Mouse (Mus musculus) 3T3-L1 (cell line): ENCODE measurements around the gene Ppil4.

Experiments used
- DNase-seq: peaks from one replicate; pipeline ENCODE4 v3.0.0-alpha.2; 2015; ENCODE audit warnings: low read depth, low spot score

The Ppil4 gene

GRCm38 (mm10) chr10:7824663-7825280 lies 32.1 kb downstream of the Ppil4 start:
- no peak for DNase-seq

- no peak for DNase-seq
These were observed 32.6 kb downstream of the Ppil4 start for GRCm38 (mm10) chr10:7825281-7825665.

DNA sequence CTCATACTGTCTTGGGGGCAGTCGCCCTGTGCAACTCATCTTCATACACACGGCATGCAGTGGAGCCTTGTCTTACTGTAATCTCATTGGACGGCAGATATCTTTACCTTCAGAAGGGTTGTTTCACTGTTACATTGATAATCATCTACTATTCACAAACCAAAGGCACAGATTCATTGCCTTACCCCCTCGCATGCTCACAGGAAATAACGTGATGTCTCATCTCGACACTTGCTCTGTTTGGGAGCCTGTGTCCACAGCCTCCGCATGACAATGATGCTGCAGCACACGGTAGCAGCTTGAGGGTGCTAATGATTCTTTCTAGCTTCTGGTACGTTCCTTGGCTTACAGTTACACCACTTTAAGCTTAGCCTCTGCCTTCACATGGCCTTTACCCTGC lies 33.4 kb downstream of the Ppil4 start:
- DNase-seq = no peak

DNA sequence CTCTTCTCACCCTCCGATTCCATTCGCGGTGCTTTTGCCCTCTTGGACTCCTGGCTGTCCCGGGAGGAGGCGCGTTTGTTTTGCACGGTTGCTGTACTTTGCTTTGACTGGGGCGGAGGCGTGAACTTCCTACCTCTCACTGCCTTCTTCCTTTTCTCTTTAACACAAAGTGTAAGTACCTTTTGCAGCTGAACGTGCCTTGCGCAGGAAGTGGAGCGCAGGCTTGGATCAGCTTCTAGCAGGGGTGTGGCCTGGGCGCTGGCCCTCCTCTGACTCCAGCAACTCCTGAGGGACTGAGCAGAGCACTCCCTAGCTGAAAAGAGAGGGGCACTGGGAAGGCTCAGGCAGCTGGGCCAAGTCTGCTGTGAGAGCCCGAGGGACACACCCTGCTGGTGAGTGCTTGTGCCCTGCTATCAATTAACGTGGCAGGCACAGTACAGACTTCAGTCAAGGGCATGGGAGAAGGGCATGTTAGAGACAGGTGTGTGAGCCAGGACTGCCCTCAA lies 39.5 kb downstream of the Ppil4 start, which contains the start of gene Zc3h12d:
Gene Zc3h12d, plus strand, starts transcription at position 300 of the 506 bp plus-strand sequence.
- no peak for DNase-seq

DNA sequence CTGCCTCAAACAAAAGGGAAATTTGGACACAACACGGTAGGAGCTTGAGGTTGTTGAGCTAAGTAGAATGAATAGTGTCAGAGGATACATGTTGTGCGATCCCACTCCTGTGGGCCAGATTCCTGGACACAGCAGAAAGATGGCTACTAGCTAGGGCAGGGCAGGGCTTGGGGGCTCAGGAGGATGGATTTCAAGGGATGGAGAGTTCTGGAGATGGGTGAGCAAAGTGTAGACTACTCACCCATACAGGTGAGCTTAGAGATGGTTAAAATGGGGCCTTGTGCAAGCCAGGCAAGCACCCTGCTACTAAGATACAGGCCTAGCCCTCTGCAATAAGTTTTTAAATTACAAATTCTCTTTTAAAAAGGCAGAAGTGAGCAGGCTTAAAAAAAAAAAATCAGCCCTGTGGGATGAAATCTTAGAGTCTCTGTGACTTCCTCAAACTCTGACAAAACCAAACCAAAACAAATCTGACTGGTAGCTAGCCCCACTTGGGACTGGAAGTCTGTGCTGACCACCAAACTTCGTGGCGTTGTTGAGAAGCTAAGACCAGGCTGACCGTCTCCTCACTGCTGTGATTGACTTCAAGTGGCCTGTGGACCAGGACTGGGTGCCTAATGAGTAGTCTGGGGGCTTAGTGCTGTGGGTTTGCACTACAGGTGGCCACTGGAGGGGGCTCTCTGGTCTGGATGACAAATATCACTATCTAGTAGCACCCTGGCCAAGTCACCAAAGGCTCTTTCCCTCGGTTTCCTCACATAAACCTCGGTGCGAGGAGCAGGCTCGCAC lies 40.9 kb downstream of the Ppil4 start:
- DNase-seq = no peak

GRCm38 (mm10) chr10:7834671-7835225 lies 42.1 kb downstream of the Ppil4 start:
- DNase-seq = no peak

- no peak for DNase-seq
These were observed 44.2 kb downstream of the Ppil4 start for GRCm38 (mm10) chr10:7836902-7837301.

DNA sequence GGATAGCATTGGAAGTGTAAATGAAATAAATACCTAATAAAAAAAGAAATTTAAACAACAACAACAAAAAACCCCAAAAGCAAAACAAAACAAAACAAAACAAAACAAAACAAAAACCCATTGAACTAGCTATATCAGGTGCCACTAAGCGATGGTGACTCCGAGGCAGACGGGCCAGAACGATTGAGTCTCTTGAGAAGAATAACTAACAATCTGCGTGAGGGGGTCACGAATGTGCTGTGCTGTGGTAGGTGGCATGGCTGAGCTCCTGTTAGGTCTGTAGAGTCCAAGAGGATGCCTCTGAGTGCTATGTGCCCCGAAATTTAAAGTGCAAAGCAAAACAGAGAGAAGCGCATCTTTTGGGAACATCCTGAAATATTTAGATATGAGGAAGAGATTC lies 44.8 kb downstream of the Ppil4 start:
- no peak for DNase-seq

DNA sequence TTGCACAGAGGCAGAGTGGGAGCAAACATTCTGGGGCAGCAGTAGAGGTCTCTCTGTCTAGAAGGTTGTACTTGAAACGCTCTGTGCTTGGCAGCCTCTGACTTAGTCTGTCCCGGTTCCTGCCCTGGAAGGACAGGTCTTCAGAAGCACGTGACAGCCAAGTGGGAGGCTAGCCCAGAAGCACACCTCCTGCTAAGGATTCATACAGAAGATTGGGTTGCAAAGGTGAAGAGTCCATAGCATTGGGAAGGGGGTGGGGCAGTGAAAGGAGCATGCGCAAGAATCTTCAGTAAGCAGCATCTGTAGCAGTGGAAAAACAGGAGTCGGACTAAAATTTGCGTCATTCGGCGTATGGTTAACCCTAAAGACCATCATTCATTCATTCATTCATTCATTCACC lies 45.3 kb downstream of the Ppil4 start:
- DNase-seq = no peak

DNA sequence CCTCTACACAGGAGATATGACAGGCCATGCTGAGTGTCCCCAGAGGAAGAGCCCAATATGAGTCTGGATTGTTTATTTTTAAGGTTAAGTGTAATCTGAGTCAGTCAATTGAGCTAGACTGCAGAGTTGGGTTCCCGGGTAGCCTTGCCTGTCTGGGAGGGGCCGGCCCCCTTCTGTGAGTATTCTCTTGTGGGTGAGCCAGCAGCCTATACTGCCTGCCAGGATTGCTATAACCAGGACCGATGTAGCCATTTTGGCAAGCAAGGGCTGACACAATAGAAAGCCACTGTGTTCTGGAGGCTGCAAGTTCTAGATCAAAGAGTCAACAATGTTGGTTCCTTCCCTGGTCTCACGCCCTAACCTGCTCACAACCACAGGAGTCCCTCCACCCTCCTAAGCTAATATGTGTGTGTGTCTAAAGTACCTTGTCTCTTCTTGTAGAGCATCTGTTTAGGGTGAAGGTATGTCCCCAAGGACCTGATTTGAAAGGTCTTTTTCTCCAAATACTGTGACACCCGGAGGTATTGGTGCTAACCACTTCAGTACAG lies 46.3 kb downstream of the Ppil4 start:
- no peak for DNase-seq

DNA sequence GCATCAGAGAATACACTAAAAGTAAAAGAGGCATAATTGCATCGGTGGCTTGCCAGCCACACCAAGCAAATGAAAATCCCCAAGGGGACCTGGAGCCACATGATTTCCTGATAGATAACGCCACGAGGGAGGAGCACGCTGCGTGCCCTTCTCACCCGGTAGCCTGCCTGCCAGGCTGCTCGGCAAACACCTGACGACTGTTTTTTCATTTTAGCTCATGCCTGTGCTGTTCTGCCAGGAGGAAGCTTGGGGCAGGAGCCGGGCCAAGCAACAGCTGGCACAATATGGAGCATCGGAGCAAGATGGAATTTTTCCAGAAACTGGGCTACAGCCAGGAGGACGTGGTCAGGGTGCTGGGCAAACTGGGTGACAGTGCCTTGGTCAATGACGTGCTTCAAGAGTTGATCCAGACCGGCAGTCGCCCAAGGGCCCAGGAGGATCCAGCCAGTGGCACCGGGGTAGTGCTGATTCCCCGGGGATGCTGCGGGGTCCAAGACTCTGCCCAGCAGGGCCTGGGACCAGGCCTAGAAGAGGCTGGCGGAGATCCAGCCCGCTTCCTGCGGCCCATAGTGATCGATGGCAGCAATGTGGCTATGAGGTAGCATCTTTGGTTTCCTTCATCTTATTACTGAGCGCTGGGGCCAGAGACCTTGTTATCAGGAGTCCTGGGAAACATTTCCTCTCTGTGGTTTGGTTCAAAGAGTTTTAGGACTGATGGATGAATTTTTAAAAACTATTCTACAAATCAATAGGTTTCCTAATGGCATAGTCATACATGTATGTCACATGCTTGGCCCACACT lies 47.1 kb downstream of the Ppil4 start:
- no peak for DNase-seq

DNA sequence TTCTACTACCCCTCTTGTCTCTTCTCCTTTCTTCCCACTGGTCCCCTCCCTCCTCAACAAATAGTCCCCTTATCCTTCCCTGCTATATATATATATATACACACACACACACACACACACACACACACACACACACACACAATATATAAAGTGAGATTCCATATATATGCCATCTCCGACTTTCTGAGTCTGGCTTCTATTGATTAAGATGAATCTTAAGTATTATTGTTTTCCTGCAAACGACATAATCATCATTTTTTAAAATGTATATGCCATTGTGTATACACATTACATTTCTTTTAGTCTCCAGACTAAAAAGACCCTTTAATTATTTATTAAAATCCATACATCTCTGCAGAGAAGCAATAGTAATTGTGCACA lies 47.7 kb downstream of the Ppil4 start:
- no peak for DNase-seq

GRCm38 (mm10) chr10:7840785-7841184 lies 48.1 kb downstream of the Ppil4 start:
- no peak for DNase-seq

DNA sequence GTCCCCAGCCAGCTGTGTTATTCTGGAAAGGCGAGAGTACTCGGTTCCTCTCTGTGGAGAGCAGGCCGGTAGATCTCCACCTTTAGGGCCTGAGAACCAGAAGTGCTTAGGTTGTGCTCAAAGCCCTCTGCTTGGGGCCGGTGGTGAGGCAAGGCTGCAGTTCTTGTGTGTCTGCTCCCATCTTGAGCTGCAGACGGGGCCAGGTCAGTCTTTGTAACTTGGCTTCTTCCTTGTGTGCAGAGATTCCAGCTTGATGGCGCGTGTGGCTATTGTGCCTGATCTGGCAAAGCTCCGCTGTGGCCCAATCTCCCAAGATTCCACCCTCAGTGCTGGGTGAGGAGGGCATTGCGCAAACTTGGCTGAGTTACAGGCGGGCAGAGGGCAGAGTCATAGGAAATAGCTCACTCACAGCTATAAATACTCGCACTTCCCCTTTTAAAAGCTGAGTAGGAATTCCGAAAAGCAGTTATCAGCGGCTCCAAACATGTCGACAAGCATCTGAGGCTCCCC lies 48.9 kb downstream of the Ppil4 start:
- DNase-seq = peak; percentile 20

DNA sequence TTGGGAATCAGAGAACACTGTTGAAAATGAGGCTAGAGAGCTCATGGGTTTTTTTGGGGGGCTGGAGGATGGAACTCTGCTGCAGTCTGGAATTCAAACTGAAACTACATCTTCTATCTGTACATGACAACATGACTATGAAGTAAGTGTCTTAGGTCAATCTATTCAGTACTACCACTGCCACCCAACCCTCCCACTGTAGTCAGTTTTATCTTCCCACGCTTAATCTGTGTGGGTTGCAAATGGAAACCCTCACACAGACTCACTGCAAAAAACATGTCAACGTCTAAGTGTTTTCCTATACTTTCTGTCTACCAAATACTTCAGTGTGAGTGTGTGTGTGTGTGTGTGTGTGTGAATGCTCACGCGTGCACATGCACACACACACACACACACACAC lies 50.5 kb downstream of the Ppil4 start:
- DNase-seq = no peak

DNA sequence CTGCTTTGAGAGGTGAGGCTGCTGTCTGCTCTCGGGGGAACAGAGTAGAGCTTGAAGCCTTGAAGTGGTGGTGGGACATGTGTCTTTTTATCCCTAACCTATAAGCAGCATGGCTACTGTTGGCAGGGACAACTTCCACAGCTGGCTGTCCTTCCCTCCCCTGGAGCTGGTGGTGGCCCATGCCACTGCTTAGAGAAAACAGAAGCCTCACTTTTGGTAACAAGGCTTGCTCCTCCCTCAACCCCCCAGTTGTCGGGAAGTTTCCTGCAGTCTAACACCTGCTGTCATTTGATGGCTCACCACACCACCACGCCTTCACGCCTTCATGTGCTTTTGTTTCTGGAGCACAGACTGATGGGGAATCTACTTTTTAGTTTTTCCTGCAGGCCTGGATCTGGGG lies 51.5 kb downstream of the Ppil4 start:
- no peak for DNase-seq

GRCm38 (mm10) chr10:7845136-7845535 lies 52.4 kb downstream of the Ppil4 start:
- no peak for DNase-seq

GRCm38 (mm10) chr10:7845991-7846390 lies 53.3 kb downstream of the Ppil4 start:
- DNase-seq = no peak

GRCm38 (mm10) chr10:7847166-7847605 lies 54.5 kb downstream of the Ppil4 start:
- no peak for DNase-seq

DNA sequence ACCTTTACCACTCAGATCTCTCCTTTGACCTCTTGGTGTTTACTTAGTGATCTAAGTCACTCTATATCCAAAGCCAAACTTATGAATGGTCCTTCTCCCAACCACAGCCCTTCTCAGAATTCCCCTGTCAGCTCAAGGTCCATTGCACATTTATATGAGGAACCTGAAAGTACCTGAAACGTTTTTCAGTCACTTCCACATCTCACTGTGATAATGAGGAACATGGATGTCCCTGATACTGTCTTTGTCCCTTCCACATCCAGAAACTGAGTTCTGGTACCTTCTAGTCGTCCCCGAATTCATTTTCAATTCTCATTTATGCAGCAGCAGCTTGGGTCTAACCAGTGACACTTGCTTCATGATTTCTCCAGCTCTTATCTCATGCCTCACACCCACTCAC lies 59.2 kb downstream of the Ppil4 start:
- no peak for DNase-seq

DNA sequence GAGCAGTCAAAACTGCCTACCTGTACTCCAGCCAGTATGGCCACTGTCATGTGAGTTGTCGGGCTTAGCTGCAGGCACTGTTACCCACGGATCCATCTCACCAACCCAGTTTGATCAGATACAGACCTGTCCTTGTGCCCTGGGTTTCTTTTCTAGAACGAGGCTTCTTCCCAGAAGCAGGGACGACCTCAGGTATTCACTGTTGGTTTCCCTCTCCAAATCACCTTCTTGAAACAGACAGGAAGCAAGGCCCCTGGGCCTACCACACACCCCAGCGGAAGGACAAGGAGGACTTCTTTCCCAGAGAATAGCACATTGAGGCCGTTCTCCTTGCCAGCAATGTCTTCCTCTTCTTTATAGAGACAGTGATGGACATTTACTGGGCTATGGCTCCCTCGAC lies 67.8 kb downstream of the Ppil4 start:
- DNase-seq = no peak
